Mouse (Mus musculus) layer of hippocampus, postnatal 14 days (tissue): ENCODE data around the gene Rnf214. TPM values are rescaled to one million over a fixed set of nuclear protein-coding genes. Genes with fewer than 3 reads are reported as not detected.

Source experiments
- DNase-seq, 2 experiments: peaks; one replicate each; pipeline ENCODE4 v3.0.0; 2021 to 2022; ENCODE audit warnings: low spot score in 2 of 2, mixed read lengths in 1 of 2
- microRNA-seq, 2 experiments: library from miRNA; unstranded; fragments of <30 nt; microRNA quantifications; one replicate each; pipeline ENCODE4 v1.2.0; 2021
- total RNA-seq, 2 experiments: library from RNA; stranded (reverse); gene quantifications; 2 replicates each; pipeline ENCODE4 v1.2.3; 2021

Gene Rnf214
- total RNA-seq, 2 experiments from 2014 or later: 67.0 to 67.2 TPM

DNA sequence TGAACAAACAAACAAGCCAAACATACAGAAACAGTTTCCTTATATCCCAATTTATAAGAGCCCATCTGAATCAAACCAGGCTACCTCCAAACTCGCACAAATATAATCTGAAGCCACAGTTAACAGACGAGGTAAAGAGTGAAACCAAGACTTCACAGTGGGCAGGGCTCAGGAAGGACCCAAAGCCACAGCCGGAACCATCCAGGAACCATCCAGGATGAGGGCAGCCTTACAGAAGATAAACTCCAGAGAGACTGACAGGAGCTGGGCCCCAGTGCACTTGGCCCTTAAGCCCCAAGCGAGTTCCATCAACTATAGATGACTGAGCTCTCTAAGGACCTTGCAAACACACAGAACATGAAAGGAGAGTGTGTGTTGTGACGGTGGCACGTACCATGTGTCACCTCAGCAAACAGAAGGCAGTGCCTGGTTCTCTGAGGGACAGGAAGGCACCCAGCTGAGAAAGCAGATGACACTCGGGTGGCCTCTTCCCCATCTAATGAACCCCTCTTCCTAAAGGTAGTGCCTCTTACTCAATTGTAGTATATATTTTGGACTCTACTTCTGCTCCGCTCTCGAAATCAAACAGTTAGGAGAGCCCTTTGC is 88.2 kb downstream of the Rnf214 start:
- no peak for DNase-seq

GRCm38 (mm10) chr9:45815525-45815924 is 91.2 kb downstream of the Rnf214 start:
- no peak for DNase-seq

DNA sequence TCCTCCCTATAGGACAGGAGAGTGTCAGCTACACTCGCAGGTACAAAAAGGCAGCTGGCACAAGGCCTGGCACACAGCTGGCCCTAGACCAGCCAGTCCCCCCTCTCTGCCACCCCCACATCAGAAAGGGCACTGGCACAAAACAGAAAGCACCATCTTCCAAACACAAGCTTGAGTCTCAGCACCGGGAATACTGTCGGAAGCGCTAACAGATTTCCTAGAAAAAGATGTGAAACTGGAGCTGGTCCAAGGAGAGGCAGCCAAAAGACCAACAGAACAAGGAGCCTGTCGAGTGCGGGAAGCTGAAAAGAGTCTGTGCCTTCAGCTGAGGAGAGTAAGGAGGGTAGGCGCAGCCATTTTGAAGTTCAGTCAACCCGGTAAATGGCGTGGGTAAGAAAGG is 91.6 kb downstream of the Rnf214 start:
- peak; percentile 22 to 57 for DNase-seq

Small RNAs within 50 kb of the gene (microRNA-seq; reads per million reads assigned to microRNA genes)
- gene Mir7087: 0 to 0.45 reads per million in 2 experiments

Other genes with a start within 250 kb of the Rnf214 start
- gene Cep164, start 78.2 kb downstream of the Rnf214 start, total RNA-seq: 10 to 100 TPM; 15.5 to 15.8 TPM
- gene Bace1, start 68.3 kb downstream of the Rnf214 start, total RNA-seq: 100 to 1,000 TPM in 1 of 2 experiments, 10 to 100 TPM in 1; 96.6 to 101 TPM
- gene Pcsk7, start 414 bp downstream of the Rnf214 start, total RNA-seq: 10 to 100 TPM; 22.6 to 28.4 TPM
- 10 to 100 TPM; 12.7 to 18.2 TPM for gene Tagln, start 29.1 kb upstream of the Rnf214 start, total RNA-seq
- 100 to 1,000 TPM; 112 to 121 TPM for gene Sidt2, start 48.3 kb upstream of the Rnf214 start, total RNA-seq
- gene Pafah1b2, start 105.8 kb upstream of the Rnf214 start, total RNA-seq: 100 to 1,000 TPM; 196 to 238 TPM
- 100 to 1,000 TPM; 104 to 118 TPM for gene Sik3, start 105.9 kb upstream of the Rnf214 start, total RNA-seq